In genomic region chr7:83852381-83853380, GRCm38 (mm10) we compare ENCODE assay signal across 14 mouse cellular contexts. TPM values are rescaled to one million over a fixed set of nuclear protein-coding genes. Genes with fewer than 3 reads are reported as not detected.
DNase-seq lines count a peak whose midpoint lies in the region; ATAC-seq and TF ChIP-seq lines count a peak whose summit lies in the region.
"Had no signal": no experiment of that assay in that cellular context is flagged by ENCODE, and none has a peak within 500 bp of the region (broad histone marks: within the 10 kb centered on the region; RNA-seq: fewer than 3 reads in every experiment).

No protein-coding gene starts in this region.

- H3K27me3 ChIP-seq in forebrain, postnatal 0 days (ENCODE audit: insufficient read depth, low read length) = no peaks in the 10 kb centered on the region
- no peaks in the 10 kb centered on the region for H3K27me3 ChIP-seq in forebrain, embryonic 15.5 days
- no peaks in the 10 kb centered on the region for H3K27me3 ChIP-seq in thymus, adult 2 months (ENCODE audit: control insufficient read depth, insufficient read depth, low read length)
- no peaks in the 10 kb centered on the region for H3K27me3 ChIP-seq in midbrain, embryonic 11.5 days (ENCODE audit: control insufficient read depth, insufficient read depth, low read length)
- H3K27me3 ChIP-seq: heart, embryonic 12.5 days; limb, embryonic 12.5 days had no signal

- no peak overlapping the region for H3K9ac ChIP-seq in forebrain, postnatal 0 days
- H3K9ac ChIP-seq in forebrain, embryonic 15.5 days (replicated peaks) = no peak overlapping the region
- no peak overlapping the region; the same call in 1 of the 2 replicates for H3K9ac ChIP-seq in midbrain, embryonic 11.5 days (ENCODE audit: low read length)
- H3K9ac ChIP-seq: heart, embryonic 12.5 days; limb, embryonic 12.5 days; lung, embryonic 14.5 days had no signal

- H3K36me3 ChIP-seq in forebrain, postnatal 0 days (ENCODE audit: insufficient read depth) = no peaks in the 10 kb centered on the region
- H3K36me3 ChIP-seq in forebrain, embryonic 15.5 days = no peaks in the 10 kb centered on the region
- no peaks in the 10 kb centered on the region for H3K36me3 ChIP-seq in thymus, adult 2 months (ENCODE audit: control insufficient read depth, insufficient read depth, low read length)
- H3K36me3 ChIP-seq in midbrain, embryonic 11.5 days (ENCODE audit: control insufficient read depth, insufficient read depth, low read length) = no peaks in the 10 kb centered on the region
- H3K36me3 ChIP-seq: heart, embryonic 12.5 days; limb, embryonic 12.5 days had no signal

- ATAC-seq in forebrain, postnatal 0 days = peak; percentile 36
- no peak for ATAC-seq in forebrain, embryonic 15.5 days (replicated peaks)
- ATAC-seq in midbrain, embryonic 11.5 days (ENCODE audit: low FRiP score) = peak; percentile 33; the same call in 1 of the 2 replicates

- no peak overlapping the region for H3K27ac ChIP-seq in forebrain, postnatal 0 days (ENCODE audit: low read depth, low read length)
- no peak overlapping the region for H3K27ac ChIP-seq in forebrain, embryonic 15.5 days (replicated peaks)
- no peak overlapping the region for H3K27ac ChIP-seq in thymus, adult 2 months (ENCODE audit: control insufficient read depth, insufficient read depth, low read length)
- H3K27ac ChIP-seq in midbrain, embryonic 11.5 days (ENCODE audit: low read depth, low read length) = no peak overlapping the region
- H3K27ac ChIP-seq: limb, embryonic 12.5 days had no signal

- DNase-seq in forebrain, postnatal 0 days = no peak
- DNase-seq in thymus, adult 2 months = peak; percentile 5
- no peak for DNase-seq in thymus, postnatal 10 days (ENCODE audit: low spot score in 2 of 2)
- peak; percentile 83 for DNase-seq in midbrain, embryonic 11.5 days (ENCODE audit: low spot score, missing footprints)
- peak; percentile 23 for DNase-seq in thymus, postnatal 25 days
- DNase-seq in layer of hippocampus, adult 9-10 months (ENCODE audit: low spot score) = no peak
- no peak for DNase-seq in gastrocnemius, adult 8-10 months (ENCODE audit: low spot score in 2 of 2)
- DNase-seq: adrenal gland, postnatal 36 days; cerebellum, adult 2 months; kidney, adult 18-20 months; lung, embryonic 14.5 days had no signal

- TF ChIP-seq CTCF in forebrain, postnatal 0 days (IDR thresholded peaks at IDR 0.05; ENCODE audit: low read depth) = no peak
- no peak for TF ChIP-seq CTCF in thymus, adult 2 months (IDR thresholded peaks at IDR 0.05; ENCODE audit: borderline replicate concordance, control insufficient read depth, extremely low read depth, insufficient read depth, low read length, poor library complexity)

- no peak overlapping the region for H3K4me3 ChIP-seq in forebrain, postnatal 0 days (ENCODE audit: low read depth, low read length)
- H3K4me3 ChIP-seq in forebrain, embryonic 15.5 days = no peak overlapping the region
- H3K4me3 ChIP-seq in thymus, adult 2 months (ENCODE audit: control insufficient read depth, insufficient read depth, low read length) = no peak overlapping the region
- H3K4me3 ChIP-seq in midbrain, embryonic 11.5 days (ENCODE audit: low read depth, low read length) = no peak overlapping the region
- H3K4me3 ChIP-seq: heart, embryonic 12.5 days; limb, embryonic 12.5 days had no signal

- H3K9me3 ChIP-seq in forebrain, postnatal 0 days (ENCODE audit: low read length) = no peaks in the 10 kb centered on the region
- no peaks in the 10 kb centered on the region for H3K9me3 ChIP-seq in forebrain, embryonic 15.5 days
- no peaks in the 10 kb centered on the region for H3K9me3 ChIP-seq in midbrain, embryonic 11.5 days (ENCODE audit: control insufficient read depth, low read length)
- H3K9me3 ChIP-seq: limb, embryonic 12.5 days had no signal

- H3K4me2 ChIP-seq in forebrain, postnatal 0 days (ENCODE audit: low read depth) = no peak overlapping the region
- H3K4me2 ChIP-seq in forebrain, embryonic 15.5 days (replicated peaks) = no peak overlapping the region
- H3K4me2 ChIP-seq in midbrain, embryonic 11.5 days = no peak overlapping the region
- H3K4me2 ChIP-seq: heart, embryonic 12.5 days; limb, embryonic 12.5 days; lung, embryonic 14.5 days had no signal

- H3K4me1 ChIP-seq in forebrain, postnatal 0 days (ENCODE audit: insufficient read depth) = no peaks in the 10 kb centered on the region
- H3K4me1 ChIP-seq in forebrain, embryonic 15.5 days = no peaks in the 10 kb centered on the region
- peaks cover 6% of the 10 kb centered on the region for H3K4me1 ChIP-seq in thymus, adult 2 months (replicated peaks; ENCODE audit: control insufficient read depth, insufficient read depth, low read length)
- 0 out of 2 replicates have a peak, but pooled peaks cover 4% of the 10 kb centered on the region for H3K4me1 ChIP-seq in midbrain, embryonic 11.5 days (ENCODE audit: control insufficient read depth, insufficient read depth, low read length)

- no peak for TF ChIP-seq POLR2A in thymus, adult 2 months (IDR thresholded peaks at IDR 0.05; ENCODE audit: control insufficient read depth, extremely low read depth, insufficient read depth, low read length, poor library complexity)

- 35% methylated on average over 5 of the region's 5 CpGs for WGBS in forebrain, postnatal 0 days
- 40% methylated on average over 5 of the region's 5 CpGs for WGBS in forebrain, embryonic 15.5 days
- WGBS in thymus, adult 2 months = 37% methylated on average over 5 of the region's 5 CpGs
- WGBS in midbrain, embryonic 11.5 days = 40% methylated on average over 5 of the region's 5 CpGs

RNA-seq across cellular contexts. Expression of gene Tlnrd1, which starts 31.4 kb away (rescaled TPM):
- total RNA-seq in forebrain, postnatal 0 days (2014; rRNA removed) = 35.3 and 38.0 TPM in 2 replicates
- 9.8 and 10.8 TPM in 2 replicates for polyA plus RNA-seq in forebrain, postnatal 0 days (2015; fragmentation: Nextera tagmentation; extraction: Ambion mirVana)
- polyA plus RNA-seq in forebrain, embryonic 15.5 days (2015; fragmentation: Nextera tagmentation; extraction: Ambion mirVana) = 6.8 and 7.8 TPM in 2 replicates
- polyA plus RNA-seq in thymus, adult 2 months (2012; rRNA removed) = 24.1 and 30.1 TPM in 2 replicates
- polyA plus RNA-seq in midbrain, embryonic 11.5 days (2014; fragmentation: Nextera tagmentation; extraction: Ambion mirVana) = 13.1 and 16.8 TPM in 2 replicates
- 1 to 10 TPM; 1.3 to 1.7 (median 1.6) TPM for total RNA-seq in gastrocnemius, adult 8-10 months (2022)

RNA-seq across cellular contexts. Expression of gene Mesd, which starts 31.6 kb away (rescaled TPM):
- total RNA-seq in forebrain, postnatal 0 days (2014; rRNA removed) = 30.1 and 32.1 TPM in 2 replicates
- 63.9 and 76.9 TPM in 2 replicates for polyA plus RNA-seq in forebrain, postnatal 0 days (2015; fragmentation: Nextera tagmentation; extraction: Ambion mirVana)
- 67.4 and 73.2 TPM in 2 replicates for polyA plus RNA-seq in forebrain, embryonic 15.5 days (2015; fragmentation: Nextera tagmentation; extraction: Ambion mirVana)
- 12.2 and 14.2 TPM in 2 replicates for polyA plus RNA-seq in thymus, adult 2 months (2012; rRNA removed)
- 80.3 and 84.4 TPM in 2 replicates for polyA plus RNA-seq in midbrain, embryonic 11.5 days (2014; fragmentation: Nextera tagmentation; extraction: Ambion mirVana)
- total RNA-seq in gastrocnemius, adult 8-10 months (2022) = 10 to 100 TPM; 19.6 to 25.1 (median 21.2) TPM

RNA-seq across cellular contexts. Expression of gene Cfap161, which starts 58.0 kb away (rescaled TPM):
- 2.3 and 2.7 TPM in 2 replicates for total RNA-seq in forebrain, postnatal 0 days (2014; rRNA removed)
- 2.9 and 3.9 TPM in 2 replicates for polyA plus RNA-seq in forebrain, postnatal 0 days (2015; fragmentation: Nextera tagmentation; extraction: Ambion mirVana)
- 0.82 and 1.5 TPM in 2 replicates for polyA plus RNA-seq in forebrain, embryonic 15.5 days (2015; fragmentation: Nextera tagmentation; extraction: Ambion mirVana)
- polyA plus RNA-seq in thymus, adult 2 months (2012; rRNA removed) = 0.18 TPM in 1 of 2 replicates, not detected in the other
- not detected in 2 replicates for polyA plus RNA-seq in midbrain, embryonic 11.5 days (2014; fragmentation: Nextera tagmentation; extraction: Ambion mirVana)
- total RNA-seq in gastrocnemius, adult 8-10 months (2022) = not detected

Comparison
In these comparisons a context has a peak if more than half of its experiments do, and no peak if none do; other contexts are left out.
1. DNase-seq: peak in thymus, adult 2 months (single experiment), midbrain, embryonic 11.5 days (single experiment) and thymus, postnatal 25 days (single experiment); none in forebrain, postnatal 0 days (single experiment), thymus, postnatal 10 days (0 of 2), layer of hippocampus, adult 9-10 months (single experiment) and gastrocnemius, adult 8-10 months (0 of 2).